Mouse (Mus musculus) ovary, postnatal 36 days (tissue): Measurements from ENCODE around the gene Rec114.

Source experiments
- DNase-seq: peaks from one replicate; pipeline ENCODE4 v3.0.0; 2022; ENCODE audit warnings: low spot score, mixed read lengths

The Rec114 gene

GRCm38 (mm10) chr9:58743702-58744248, at the start of gene Rec114:
TSS of gene Rec114 (minus strand) at chr9:58743964.
- DNase-seq = no peak

GRCm38 (mm10) chr9:58789476-58789875, 45.7 kb upstream of the Rec114 start:
- no peak for DNase-seq

GRCm38 (mm10) chr9:58775363-58775762, 31.6 kb upstream of the Rec114 start:
- DNase-seq = no peak

- no peak for DNase-seq
These were observed 31.0 kb upstream of the Rec114 start for GRCm38 (mm10) chr9:58774761-58775160.

- DNase-seq = no peak
These were observed 26.2 kb upstream of the Rec114 start for GRCm38 (mm10) chr9:58769943-58770342.

GRCm38 (mm10) chr9:58766959-58767955, 23.5 kb upstream of the Rec114 start:
- DNase-seq = no peak

- DNase-seq = no peak
These were observed 20.6 kb upstream of the Rec114 start for GRCm38 (mm10) chr9:58764354-58764753.

GRCm38 (mm10) chr9:58763114-58763513, 19.4 kb upstream of the Rec114 start:
- DNase-seq = no peak

GRCm38 (mm10) chr9:58762086-58762485, 18.3 kb upstream of the Rec114 start:
- DNase-seq = no peak

- DNase-seq = no peak
These were observed 15.0 kb upstream of the Rec114 start for GRCm38 (mm10) chr9:58758754-58759153.

GRCm38 (mm10) chr9:58756371-58757132, 12.8 kb upstream of the Rec114 start:
- DNase-seq = no peak

- no peak for DNase-seq
These were observed 9.8 kb upstream of the Rec114 start for GRCm38 (mm10) chr9:58753606-58754005.

- DNase-seq = no peak
These were observed 4.4 kb upstream of the Rec114 start for GRCm38 (mm10) chr9:58748142-58748541.

GRCm38 (mm10) chr9:58747328-58747755, 3.6 kb upstream of the Rec114 start:
- DNase-seq = no peak

- DNase-seq = no peak
These were observed 1.1 kb downstream of the Rec114 start for GRCm38 (mm10) chr9:58742692-58743091.

GRCm38 (mm10) chr9:58741369-58741768, 2.4 kb downstream of the Rec114 start:
- DNase-seq = no peak

GRCm38 (mm10) chr9:58739791-58740190, 4.0 kb downstream of the Rec114 start:
- DNase-seq = no peak

GRCm38 (mm10) chr9:58723165-58723564, 20.6 kb downstream of the Rec114 start:
- DNase-seq = no peak

- DNase-seq = no peak
These were observed 21.6 kb downstream of the Rec114 start for GRCm38 (mm10) chr9:58722151-58722550.

GRCm38 (mm10) chr9:58721021-58721420, 22.7 kb downstream of the Rec114 start:
- no peak for DNase-seq

- no peak for DNase-seq
These were observed 23.6 kb downstream of the Rec114 start for GRCm38 (mm10) chr9:58720167-58720566.

- no peak for DNase-seq
These were observed 24.3 kb downstream of the Rec114 start for GRCm38 (mm10) chr9:58719471-58719870.

GRCm38 (mm10) chr9:58718964-58719363, 24.8 kb downstream of the Rec114 start:
- DNase-seq = no peak
